Mouse (Mus musculus): ENCODE results near the gene Cd163.

The Cd163 gene

GRCm38 (mm10) chr6:124373584-124374206 lies 69.2 kb downstream of the Cd163 start:
- no peak for DNase-seq

GRCm38 (mm10) chr6:124374683-124375082 lies 70.2 kb downstream of the Cd163 start:
- no peak for DNase-seq

DNA sequence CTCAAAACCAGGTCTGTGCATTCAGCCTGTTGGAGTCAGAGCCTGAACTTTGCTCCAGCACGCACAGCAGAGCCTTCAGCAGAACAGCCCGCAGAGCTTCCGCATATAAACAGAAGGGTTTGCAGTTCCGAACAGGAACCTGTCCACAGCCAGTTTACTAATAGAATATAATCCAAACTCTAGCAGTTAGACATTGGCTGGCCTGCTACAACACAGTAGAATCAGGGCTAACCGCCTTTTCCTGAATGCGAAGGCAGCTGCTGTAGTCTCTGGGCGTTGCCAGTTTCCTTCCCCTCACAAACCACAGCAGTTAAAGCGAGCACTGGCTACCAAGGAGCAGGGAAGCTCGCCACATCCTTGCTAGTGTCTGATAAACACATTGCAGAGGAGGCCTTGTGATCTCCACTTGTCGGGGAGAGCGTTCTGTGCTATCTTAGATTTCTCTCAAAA lies 71.0 kb downstream of the Cd163 start:
- DNase-seq = peak; percentile 40

GRCm38 (mm10) chr6:124376311-124376710 lies 71.9 kb downstream of the Cd163 start:
- no peak for DNase-seq

DNA sequence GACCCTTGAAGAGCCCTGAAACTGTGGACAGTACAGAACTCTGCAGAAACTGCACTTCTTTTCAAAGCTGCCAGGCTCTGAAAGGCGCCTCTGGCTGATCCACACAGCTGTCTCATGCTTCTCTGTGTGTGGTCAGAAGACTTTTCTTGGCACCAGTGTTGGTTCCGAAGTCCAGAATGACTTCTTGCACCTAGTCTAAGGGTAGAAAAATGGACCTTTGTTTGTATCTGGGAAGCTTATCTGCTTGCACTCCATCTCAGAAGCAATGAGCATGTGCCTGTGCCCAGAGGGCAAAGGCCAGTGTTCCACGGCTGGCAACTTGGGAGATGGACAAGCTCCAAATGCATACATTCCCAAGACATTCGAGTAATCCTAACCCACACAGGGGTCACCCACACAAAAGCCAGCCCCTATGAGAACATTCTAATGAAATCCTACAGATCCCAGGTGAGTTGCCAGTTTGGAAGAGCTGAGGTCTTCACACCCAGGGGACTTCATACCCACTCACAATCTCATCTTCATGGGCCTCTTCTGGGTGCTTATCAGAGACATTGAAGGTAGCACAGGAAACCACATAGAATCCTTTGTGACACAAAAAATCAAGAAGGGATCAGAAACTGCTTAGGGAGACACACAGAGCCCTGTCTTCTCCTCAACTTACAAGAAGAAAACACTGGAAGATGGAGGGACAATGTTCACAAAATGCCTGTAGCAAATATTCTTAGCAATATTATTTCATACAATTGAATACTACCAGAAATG lies 73.2 kb downstream of the Cd163 start:
- DNase-seq = no peak

DNA sequence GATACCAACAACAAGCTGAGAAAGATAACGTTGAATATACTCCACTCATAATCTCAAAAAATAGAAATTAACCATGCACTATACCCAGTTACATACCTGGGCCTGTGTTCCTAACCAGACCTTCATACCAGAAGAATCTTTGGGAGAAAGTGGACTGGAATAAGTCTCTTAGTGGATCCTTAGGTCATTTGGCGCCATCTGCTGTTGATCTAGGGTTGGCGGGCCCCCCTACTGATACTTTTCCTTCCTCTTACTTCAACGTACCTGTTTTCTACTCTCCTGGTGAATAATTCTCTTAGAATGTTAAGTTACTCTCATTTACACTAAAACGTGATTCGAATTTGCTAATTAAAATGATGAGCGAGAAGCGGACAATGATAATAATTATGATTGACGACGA lies 74.9 kb downstream of the Cd163 start:
- peak; percentile 63 for DNase-seq

All from lung, postnatal 10 days (tissue).